Mouse (Mus musculus): ENCODE measurements at regions not wholly inside any gene's neighbourhood (a gene's known extent, or its start where the extent isn't known, plus 50 kb on each side); places are given as distances from the start of the nearest gene placed in this dataset.

GRCm38 (mm10) chr14:76649927-76650326, 93.2 kb upstream of the Serp2 start:
- Histone ChIP-seq H3K9ac (no peak overlapping the region), H3K9me3 (replicated peaks) (no peaks in the 10 kb centered on the region), H3K4me3 (replicated peaks) (no peak overlapping the region), H3K4me1 (peaks cover 3% of the 10 kb centered on the region; the same call in 1 of the 2 replicates), H3K27ac (replicated peaks) (no peak overlapping the region), H3K27me3 (no peaks in the 10 kb centered on the region), H3K4me2 (replicated peaks) (no peak overlapping the region), H3K36me3 (no peaks in the 10 kb centered on the region)
- ATAC-seq (ENCODE audit: insufficient number of reproducible peaks, low FRiP score, low TSS enrichment, low read depth): no peak
- WGBS: 88% methylated on average over 3 of the region's 3 CpGs

DNA sequence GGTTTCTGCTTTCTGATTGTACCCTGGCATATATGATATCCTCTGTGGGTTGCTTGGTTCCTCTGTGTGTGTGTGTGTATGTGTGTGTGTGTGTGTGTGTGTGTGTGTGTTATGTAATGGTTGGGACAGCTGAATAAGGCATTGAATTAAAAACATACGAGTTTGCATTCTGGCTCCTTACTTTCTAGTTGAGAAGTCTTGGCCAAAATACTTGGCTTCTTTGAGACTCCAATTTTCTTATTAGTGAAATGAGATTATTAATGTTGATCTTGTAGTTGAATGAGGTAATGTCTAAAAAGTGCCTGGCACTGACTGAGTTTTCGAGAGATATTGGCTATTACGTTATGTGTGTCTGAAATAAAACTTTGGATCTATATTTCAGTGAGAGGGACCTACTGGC, 88.0 kb upstream of the Serp2 start:
- 47% methylated on average over 3 of the region's 3 CpGs for WGBS
- Histone ChIP-seq H3K4me3 (replicated peaks) (no peak overlapping the region), H3K4me1 (peaks cover 5% of the 10 kb centered on the region; the same call in 1 of the 2 replicates), H3K36me3 (no peaks in the 10 kb centered on the region), H3K4me2 (replicated peaks) (no peak overlapping the region), H3K27me3 (no peaks in the 10 kb centered on the region), H3K9me3 (replicated peaks) (no peaks in the 10 kb centered on the region), H3K9ac (no peak overlapping the region), H3K27ac (replicated peaks) (peak overlapping the region; percentile 55; the same call in 1 of the 2 replicates)
- ATAC-seq (ENCODE audit: insufficient number of reproducible peaks, low FRiP score, low TSS enrichment, low read depth): no peak

DNA sequence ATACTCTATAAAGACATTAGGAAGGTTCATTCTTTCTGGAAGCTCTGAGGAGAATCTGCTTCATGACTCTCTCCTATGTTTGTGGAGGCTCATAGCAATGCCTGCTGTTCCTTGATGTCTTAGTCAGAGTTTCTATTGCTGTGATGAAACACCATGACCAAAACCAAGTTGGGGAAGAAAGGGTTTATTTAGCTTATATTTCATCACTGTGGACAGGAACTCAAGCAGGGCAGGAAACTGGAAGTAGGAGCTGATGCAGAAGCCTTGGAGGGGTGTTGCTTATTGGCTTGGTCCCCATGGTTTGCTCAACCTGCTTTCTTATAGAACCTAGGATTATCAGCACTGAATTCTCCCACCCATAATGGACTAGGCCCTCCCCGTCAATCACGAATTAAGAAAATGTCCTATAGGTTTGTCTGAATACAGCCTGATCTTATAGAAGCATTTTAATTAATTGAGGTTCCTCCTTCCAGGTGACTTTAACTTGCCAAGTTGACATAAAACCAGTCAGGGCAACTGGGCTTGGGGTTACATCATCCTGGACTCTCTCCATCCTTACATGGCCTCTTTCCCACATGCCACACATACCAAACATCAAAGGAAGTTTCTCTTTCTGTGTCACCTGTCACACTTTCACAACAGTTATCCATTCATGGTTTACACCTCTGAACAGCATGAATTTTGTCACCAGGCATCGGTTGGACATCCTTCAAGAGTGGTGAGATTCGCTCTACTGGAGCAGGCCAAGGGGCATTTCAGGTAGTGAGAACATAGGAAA, 85.3 kb upstream of the Serp2 start:
- ATAC-seq (ENCODE audit: insufficient number of reproducible peaks, low FRiP score, low TSS enrichment, low read depth): no peak

DNA sequence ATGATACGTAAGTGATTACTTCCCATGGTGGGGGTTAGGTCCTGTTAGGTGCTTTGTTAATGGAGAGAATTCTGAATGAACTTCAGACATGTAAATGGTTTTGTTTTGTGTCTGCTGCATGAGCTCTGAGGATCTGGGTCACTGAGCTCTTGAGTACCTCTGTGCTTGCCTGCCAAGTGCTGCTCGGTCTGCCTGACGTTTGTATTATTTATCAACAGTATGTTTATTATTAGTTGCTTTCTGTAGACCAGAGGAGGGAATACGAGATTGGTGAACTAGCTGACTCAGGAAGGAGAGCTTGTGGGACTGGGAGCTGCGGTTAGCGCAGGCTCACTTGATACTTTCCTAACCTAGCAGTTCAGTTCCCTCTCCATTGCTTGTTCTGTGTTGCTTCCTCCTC, 76.5 kb upstream of the Serp2 start:
- H3K27ac ChIP-seq (replicated peaks): no peak overlapping the region
- no peaks in the 10 kb centered on the region for H3K36me3 ChIP-seq
- no peaks in the 10 kb centered on the region for H3K27me3 ChIP-seq
- no peak for ATAC-seq (ENCODE audit: insufficient number of reproducible peaks, low FRiP score, low TSS enrichment, low read depth)
- peaks cover 12% of the 10 kb centered on the region for H3K4me1 ChIP-seq
- H3K9ac ChIP-seq: no peak overlapping the region
- no peak overlapping the region for H3K4me2 ChIP-seq (replicated peaks)
- no peaks in the 10 kb centered on the region for H3K9me3 ChIP-seq (replicated peaks)
- 62% methylated on average over 6 of the region's 6 CpGs for WGBS
- H3K4me3 ChIP-seq (replicated peaks): no peak overlapping the region

More for the DNA sequence above, 85.3 kb upstream of the Serp2 start:
- WGBS: 93% methylated on average over 4 of the region's 4 CpGs
- H3K36me3 ChIP-seq: no peaks in the 10 kb centered on the region
- H3K9me3 ChIP-seq (replicated peaks): no peaks in the 10 kb centered on the region
- no peak overlapping the region for H3K4me3 ChIP-seq (replicated peaks)
- peaks cover 5% of the 10 kb centered on the region; the same call in 1 of the 2 replicates for H3K4me1 ChIP-seq
- no peak overlapping the region for H3K27ac ChIP-seq (replicated peaks)
- H3K27me3 ChIP-seq: no peaks in the 10 kb centered on the region
- H3K4me2 ChIP-seq (replicated peaks): no peak overlapping the region
- H3K9ac ChIP-seq: no peak overlapping the region

- no peaks in the 10 kb centered on the region for H3K36me3 ChIP-seq
- no peak overlapping the region for H3K9ac ChIP-seq
- H3K4me2 ChIP-seq (replicated peaks): no peak overlapping the region
- peaks cover 12% of the 10 kb centered on the region for H3K4me1 ChIP-seq
- H3K9me3 ChIP-seq (replicated peaks): no peaks in the 10 kb centered on the region
- H3K27me3 ChIP-seq: no peaks in the 10 kb centered on the region
- H3K27ac ChIP-seq (replicated peaks): no peak overlapping the region
- ATAC-seq (ENCODE audit: insufficient number of reproducible peaks, low FRiP score, low TSS enrichment, low read depth): no peak
- 75% methylated on average over 6 of the region's 6 CpGs for WGBS
- H3K4me3 ChIP-seq (replicated peaks): no peak overlapping the region
These were observed 76.1 kb upstream of the Serp2 start for GRCm38 (mm10) chr14:76632763-76633162.

GRCm38 (mm10) chr14:76631740-76632139, 75.1 kb upstream of the Serp2 start:
- H3K4me3 ChIP-seq (replicated peaks): no peak overlapping the region
- 62% methylated on average over 6 of the region's 6 CpGs for WGBS
- no peak overlapping the region for H3K27ac ChIP-seq (replicated peaks)
- H3K36me3 ChIP-seq: no peaks in the 10 kb centered on the region
- peaks cover 12% of the 10 kb centered on the region for H3K4me1 ChIP-seq
- no peaks in the 10 kb centered on the region for H3K27me3 ChIP-seq
- H3K9ac ChIP-seq: no peak overlapping the region
- H3K4me2 ChIP-seq (replicated peaks): no peak overlapping the region
- no peak; the same call in 1 of the 2 replicates for ATAC-seq (ENCODE audit: insufficient number of reproducible peaks, low FRiP score, low TSS enrichment, low read depth)
- no peaks in the 10 kb centered on the region for H3K9me3 ChIP-seq (replicated peaks)

GRCm38 (mm10) chr14:76631181-76631580, 74.5 kb upstream of the Serp2 start:
- Histone ChIP-seq H3K9ac (no peak overlapping the region), H3K27me3 (no peaks in the 10 kb centered on the region), H3K9me3 (replicated peaks) (no peaks in the 10 kb centered on the region), H3K27ac (replicated peaks) (no peak overlapping the region), H3K36me3 (no peaks in the 10 kb centered on the region), H3K4me2 (replicated peaks) (no peak overlapping the region), H3K4me3 (replicated peaks) (no peak overlapping the region), H3K4me1 (peaks cover 14% of the 10 kb centered on the region)
- WGBS: 65% methylated on average over 4 of the region's 4 CpGs
- no peak for ATAC-seq (ENCODE audit: insufficient number of reproducible peaks, low FRiP score, low TSS enrichment, low read depth)

GRCm38 (mm10) chr14:76629913-76630478, 73.3 kb upstream of the Serp2 start:
- no peak for ATAC-seq (ENCODE audit: insufficient number of reproducible peaks, low FRiP score, low TSS enrichment, low read depth)
- Histone ChIP-seq H3K4me1 (peaks cover 25% of the 10 kb centered on the region), H3K4me3 (replicated peaks) (no peak overlapping the region), H3K4me2 (replicated peaks) (no peak overlapping the region), H3K9ac (no peak overlapping the region), H3K27ac (replicated peaks) (no peak overlapping the region), H3K9me3 (replicated peaks) (no peaks in the 10 kb centered on the region), H3K27me3 (no peaks in the 10 kb centered on the region), H3K36me3 (no peaks in the 10 kb centered on the region)
- 65% methylated on average over 11 of the region's 11 CpGs for WGBS

DNA sequence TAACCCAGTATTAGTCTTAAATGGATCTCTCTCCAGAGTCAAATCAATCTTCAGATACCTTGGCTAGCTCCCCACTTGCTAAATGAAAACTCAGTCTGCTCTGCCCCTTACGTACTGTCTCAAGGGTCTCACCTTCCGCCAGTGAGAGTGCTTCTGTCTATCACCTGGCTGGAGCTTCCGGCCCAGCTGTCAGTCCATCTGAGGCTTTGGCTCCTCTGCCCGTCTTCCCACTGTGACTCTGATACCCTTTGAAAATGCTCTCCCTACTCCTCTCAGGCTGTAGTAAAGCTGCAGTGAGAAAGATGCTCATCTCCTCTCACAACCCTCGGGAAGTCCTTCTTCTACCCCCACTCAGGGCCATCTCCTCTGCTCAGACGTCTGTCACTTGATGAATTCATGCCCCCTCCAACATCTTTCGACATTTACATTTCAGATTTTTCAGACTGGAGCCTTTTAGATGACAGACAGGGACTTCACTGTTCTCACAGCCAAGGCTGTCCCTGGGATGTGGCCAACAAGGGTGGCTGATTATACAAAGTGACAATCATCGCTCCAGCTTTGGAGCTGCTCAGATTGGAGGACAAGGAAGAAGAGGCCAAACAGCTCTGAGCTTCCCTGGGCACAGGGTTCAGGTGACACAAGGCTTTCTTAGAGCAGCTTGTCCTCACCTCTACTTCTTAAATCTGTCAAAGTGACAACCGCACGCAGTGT, 71.6 kb upstream of the Serp2 start:
- H3K9me3 ChIP-seq (replicated peaks): no peaks in the 10 kb centered on the region
- ATAC-seq (ENCODE audit: insufficient number of reproducible peaks, low FRiP score, low TSS enrichment, low read depth): no peak
- H3K27ac ChIP-seq (replicated peaks): no peak overlapping the region
- no peaks in the 10 kb centered on the region for H3K36me3 ChIP-seq
- no peak overlapping the region for H3K4me3 ChIP-seq (replicated peaks)
- H3K27me3 ChIP-seq: no peaks in the 10 kb centered on the region
- WGBS: 83% methylated on average over 10 of the region's 10 CpGs
- H3K4me2 ChIP-seq (replicated peaks): no peak overlapping the region
- no peak overlapping the region for H3K9ac ChIP-seq
- H3K4me1 ChIP-seq: peaks cover 37% of the 10 kb centered on the region

DNA sequence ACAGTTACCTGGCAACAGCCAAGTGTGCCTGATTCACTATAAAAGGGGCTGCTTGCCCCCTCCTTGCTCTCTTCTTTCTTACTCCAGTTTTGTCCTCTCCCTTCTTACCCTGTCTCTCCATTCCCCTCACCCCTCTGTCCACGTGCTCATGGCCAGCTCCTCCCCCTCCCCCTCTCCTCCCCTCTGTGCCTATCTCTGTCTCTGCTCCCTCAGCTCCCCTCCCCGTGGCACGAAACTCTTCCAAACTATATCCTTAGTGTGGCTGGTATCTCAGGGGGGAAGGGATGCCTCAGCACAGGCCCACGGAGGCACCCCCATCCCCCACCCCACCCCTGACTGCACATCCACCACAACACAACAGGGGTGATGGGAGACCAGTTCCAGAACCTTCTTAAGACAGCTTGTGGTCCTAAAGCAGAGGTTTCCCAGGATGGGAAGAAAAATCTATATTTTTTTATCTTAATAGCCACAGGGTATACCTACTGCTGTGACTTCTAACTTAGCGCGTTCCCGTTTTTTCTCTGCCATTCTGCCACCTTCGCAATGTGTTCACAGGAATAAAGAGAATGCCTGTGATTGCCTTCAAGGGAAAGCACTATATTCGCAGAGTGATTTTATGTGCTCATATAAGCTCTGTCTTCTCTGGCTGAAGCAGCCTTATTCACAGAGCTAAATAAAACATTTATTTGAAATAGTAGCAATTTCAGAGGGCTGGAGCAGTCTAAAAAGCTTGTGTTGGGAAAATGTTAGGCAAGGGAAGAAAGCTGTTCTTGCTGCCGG, 69.1 kb upstream of the Serp2 start:
- Histone ChIP-seq H3K4me3 (replicated peaks) (no peak overlapping the region), H3K9ac (no peak overlapping the region), H3K9me3 (replicated peaks) (no peaks in the 10 kb centered on the region), H3K4me2 (replicated peaks) (no peak overlapping the region), H3K27ac (replicated peaks) (no peak overlapping the region), H3K27me3 (no peaks in the 10 kb centered on the region), H3K4me1 (peaks cover 47% of the 10 kb centered on the region), H3K36me3 (no peaks in the 10 kb centered on the region)
- no peak for ATAC-seq (ENCODE audit: insufficient number of reproducible peaks, low FRiP score, low TSS enrichment, low read depth)
- 57% methylated on average over 10 of the region's 10 CpGs for WGBS

All from embryonic facial prominence, embryonic 15.5 days (tissue).